Mouse (Mus musculus): Measurements from ENCODE around the gene Ptov1. TPM values are rescaled to one million over a fixed set of nuclear protein-coding genes. Genes with fewer than 3 reads are reported as not detected.

Gene Ptov1
- total and polyA plus RNA-seq, 3 experiments: 33.2 to 145 (median 75.4) TPM

DNA sequence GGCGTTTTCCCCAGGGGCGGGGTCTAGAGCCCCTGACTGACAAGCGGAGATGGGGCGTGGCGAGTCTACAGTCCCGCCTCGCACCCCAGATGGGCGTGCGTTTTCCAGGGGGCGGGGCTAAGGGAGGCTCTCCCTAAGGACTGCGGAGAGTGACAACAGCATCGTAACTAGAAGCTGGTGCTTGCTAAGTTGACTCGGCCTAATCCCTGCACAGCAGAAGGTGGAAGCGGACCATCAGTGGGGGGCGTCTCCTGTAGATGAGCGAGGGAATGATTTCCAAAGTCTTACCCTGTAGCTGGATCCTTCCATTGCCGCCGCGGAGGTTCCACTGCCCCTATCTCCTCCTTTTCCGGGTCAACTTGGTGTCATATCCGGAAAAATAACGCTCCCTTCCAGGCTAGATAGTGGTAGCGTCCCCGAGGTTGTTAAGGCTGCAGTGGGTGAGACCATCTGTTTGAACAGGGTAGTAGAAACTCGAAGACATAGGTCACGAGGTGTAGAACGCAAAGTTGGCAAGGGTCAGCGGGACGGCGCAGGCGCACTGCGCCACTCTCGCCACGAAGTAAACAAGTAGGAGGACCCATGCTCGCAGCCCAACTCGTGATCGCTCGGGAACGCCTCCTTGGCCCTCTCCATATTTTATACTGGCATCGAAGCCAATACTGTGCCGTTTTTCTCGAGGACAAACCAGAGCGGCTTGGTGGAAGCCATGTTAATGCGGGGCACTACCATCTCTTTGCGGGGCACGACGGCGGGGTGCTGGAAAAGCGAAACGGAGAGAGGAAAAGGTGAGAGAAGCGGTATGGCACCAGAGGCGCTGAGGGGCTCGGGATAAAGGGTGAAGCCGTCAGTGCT lies 20.8 kb downstream of the Ptov1 start, which contains the start of the genes Akt1s1 and Tbc1d17:
TSS of gene Akt1s1 (plus strand) at position 431 of the 855 bp plus-strand sequence.
TSS of gene Tbc1d17 (minus strand) at position 519 of the 855 bp plus-strand sequence.
- no peak for TF ChIP-seq GATA1 (IDR thresholded peaks at IDR 0.05; ENCODE audit: borderline replicate concordance, low read length)
- TF ChIP-seq POLR2AphosphoS5 (IDR thresholded peaks at IDR 0.05; ENCODE audit: insufficient replicate concordance, low read depth, low read length): 0 out of 2 replicates have a peak, but pooled peaks have one; percentile 17
- TF ChIP-seq CTCF (IDR thresholded peaks at IDR 0.05; ENCODE audit: low read depth, low read length): no peak
- no peak for TF ChIP-seq GATA2 (IDR thresholded peaks at IDR 0.05; ENCODE audit: borderline replicate concordance, low read depth, low read length)
- TF ChIP-seq TAL1 (conservative IDR thresholded peaks at IDR 0.05; ENCODE audit: low read depth, low read length): no peak
- Histone ChIP-seq H3K9me3 (replicated peaks) (peaks cover 2% of the 10 kb centered on the region), H3K36me3 (replicated peaks) (peaks cover 77% of the 10 kb centered on the region), H3K4me1 (ENCODE audit: insufficient read depth, low read depth, low read length) (peaks cover 60% of the 10 kb centered on the region), H3K4me3 (ENCODE audit: low read depth, low read length) (peak within 1 kb of the TSS; percentile 95), H3K27me3 (ENCODE audit: insufficient read depth, low read length) (no peaks in the 10 kb centered on the region)
- DNase-seq (ENCODE audit: low spot score) (peak; percentile 70), ATAC-seq (ENCODE audit: extremely low read depth, insufficient number of reproducible peaks, low FRiP score, poor library complexity, severe bottlenecking) (peak; percentile 75)

DNA sequence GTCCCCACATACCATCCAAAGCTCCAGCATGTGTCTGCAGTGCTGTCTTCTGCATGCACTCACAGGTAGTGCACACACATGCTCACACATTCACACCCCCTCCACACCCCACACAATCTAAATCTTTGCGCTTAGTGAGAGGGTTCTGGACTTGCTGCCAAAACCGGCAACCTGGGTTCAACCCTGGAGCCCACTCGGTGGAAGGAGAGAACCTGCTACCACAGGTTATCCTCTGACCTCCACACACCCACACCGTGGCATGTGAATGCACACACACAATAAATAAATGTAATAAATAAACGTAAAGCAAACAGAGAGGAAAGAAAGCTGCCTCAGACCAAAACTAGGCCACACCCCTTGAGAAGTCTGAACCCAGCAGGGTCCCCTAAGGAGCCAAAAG lies 21.8 kb downstream of the Ptov1 start:
- TF ChIP-seq TAL1 (conservative IDR thresholded peaks at IDR 0.05; ENCODE audit: low read depth, low read length): no peak
- no peak for TF ChIP-seq GATA1 (IDR thresholded peaks at IDR 0.05; ENCODE audit: borderline replicate concordance, low read length)
- no peak for TF ChIP-seq POLR2AphosphoS5 (IDR thresholded peaks at IDR 0.05; ENCODE audit: insufficient replicate concordance, low read depth, low read length)
- no peak for TF ChIP-seq GATA2 (IDR thresholded peaks at IDR 0.05; ENCODE audit: borderline replicate concordance, low read depth, low read length)
- TF ChIP-seq CTCF (IDR thresholded peaks at IDR 0.05; ENCODE audit: low read depth, low read length): no peak
- DNase-seq (ENCODE audit: low spot score) (no peak), ATAC-seq (ENCODE audit: extremely low read depth, insufficient number of reproducible peaks, low FRiP score, poor library complexity, severe bottlenecking) (no peak)
- Histone ChIP-seq H3K36me3 (replicated peaks) (peaks cover 77% of the 10 kb centered on the region), H3K4me1 (ENCODE audit: insufficient read depth, low read depth, low read length) (peaks cover 55% of the 10 kb centered on the region), H3K9me3 (replicated peaks) (no peaks in the 10 kb centered on the region), H3K4me3 (ENCODE audit: low read depth, low read length) (peak overlapping the region; percentile 95), H3K27me3 (ENCODE audit: insufficient read depth, low read length) (no peaks in the 10 kb centered on the region)

DNA sequence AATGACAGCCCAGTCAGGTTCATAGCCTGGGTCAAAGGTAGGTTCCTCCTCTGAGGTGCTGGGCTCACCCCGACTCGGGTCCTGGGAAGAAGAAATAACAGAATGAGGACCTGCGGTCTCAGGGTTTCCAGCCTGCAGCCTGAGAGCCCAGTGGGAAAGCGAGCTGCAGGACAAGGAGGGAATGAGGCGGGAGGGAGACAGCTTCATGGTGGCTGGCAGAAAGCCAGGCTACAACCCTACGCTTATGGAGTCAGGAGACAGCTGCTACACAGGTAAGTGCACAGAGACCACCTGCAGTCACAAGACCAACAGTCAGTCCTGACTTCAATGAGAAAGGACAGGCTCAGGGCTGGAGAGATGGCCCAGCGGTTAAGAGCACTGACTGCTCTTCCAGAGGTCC lies 22.8 kb downstream of the Ptov1 start:
- DNase-seq (ENCODE audit: low spot score) (no peak), ATAC-seq (ENCODE audit: extremely low read depth, insufficient number of reproducible peaks, low FRiP score, poor library complexity, severe bottlenecking) (no peak)
- peaks cover 48% of the 10 kb centered on the region for H3K4me1 ChIP-seq (ENCODE audit: insufficient read depth, low read depth, low read length)
- H3K36me3 ChIP-seq (replicated peaks): peaks cover 77% of the 10 kb centered on the region
- TF ChIP-seq GATA2 (IDR thresholded peaks at IDR 0.05; ENCODE audit: borderline replicate concordance, low read depth, low read length): no peak
- TF ChIP-seq POLR2AphosphoS5 (IDR thresholded peaks at IDR 0.05; ENCODE audit: insufficient replicate concordance, low read depth, low read length): no peak
- TF ChIP-seq CTCF (IDR thresholded peaks at IDR 0.05; ENCODE audit: low read depth, low read length): no peak
- no peak for TF ChIP-seq TAL1 (conservative IDR thresholded peaks at IDR 0.05; ENCODE audit: low read depth, low read length)
- TF ChIP-seq GATA1 (IDR thresholded peaks at IDR 0.05; ENCODE audit: borderline replicate concordance, low read length): no peak
- H3K27me3 ChIP-seq (ENCODE audit: insufficient read depth, low read length): no peaks in the 10 kb centered on the region
- no peaks in the 10 kb centered on the region for H3K9me3 ChIP-seq (replicated peaks)
- H3K4me3 ChIP-seq (ENCODE audit: low read depth, low read length): no peak overlapping the region

DNA sequence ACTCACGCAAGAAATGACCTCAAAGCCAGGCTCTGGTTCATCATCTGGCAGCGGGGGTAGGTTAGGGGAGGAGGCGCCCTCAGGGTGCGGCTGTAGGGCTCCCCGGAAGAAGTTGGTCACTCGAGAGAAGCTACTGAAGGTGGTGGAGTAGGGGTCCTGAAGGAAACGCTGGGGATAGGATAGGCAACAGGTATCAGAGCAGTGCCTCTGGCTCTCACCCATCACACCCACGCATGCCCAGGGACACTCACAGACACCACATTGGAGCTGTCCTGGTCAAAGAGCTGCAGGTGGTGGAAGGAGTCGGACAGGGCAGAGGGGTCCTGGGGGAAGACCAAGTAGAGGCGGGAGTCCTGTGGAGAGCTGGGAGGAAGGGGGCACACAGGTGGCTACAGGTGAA lies 24.6 kb downstream of the Ptov1 start:
- peaks cover 39% of the 10 kb centered on the region for H3K4me1 ChIP-seq (ENCODE audit: insufficient read depth, low read depth, low read length)
- no peak for TF ChIP-seq CTCF (IDR thresholded peaks at IDR 0.05; ENCODE audit: low read depth, low read length)
- no peak for TF ChIP-seq TAL1 (conservative IDR thresholded peaks at IDR 0.05; ENCODE audit: low read depth, low read length)
- TF ChIP-seq POLR2AphosphoS5 (IDR thresholded peaks at IDR 0.05; ENCODE audit: insufficient replicate concordance, low read depth, low read length): no peak
- TF ChIP-seq GATA1 (IDR thresholded peaks at IDR 0.05; ENCODE audit: borderline replicate concordance, low read length): no peak
- TF ChIP-seq GATA2 (IDR thresholded peaks at IDR 0.05; ENCODE audit: borderline replicate concordance, low read depth, low read length): no peak
- peaks cover 81% of the 10 kb centered on the region for H3K36me3 ChIP-seq (replicated peaks)
- H3K9me3 ChIP-seq (replicated peaks): peaks cover 6% of the 10 kb centered on the region
- DNase-seq (ENCODE audit: low spot score) (no peak), ATAC-seq (ENCODE audit: extremely low read depth, insufficient number of reproducible peaks, low FRiP score, poor library complexity, severe bottlenecking) (no peak)
- H3K27me3 ChIP-seq (ENCODE audit: insufficient read depth, low read length): no peaks in the 10 kb centered on the region
- no peak overlapping the region for H3K4me3 ChIP-seq (ENCODE audit: low read depth, low read length)

DNA sequence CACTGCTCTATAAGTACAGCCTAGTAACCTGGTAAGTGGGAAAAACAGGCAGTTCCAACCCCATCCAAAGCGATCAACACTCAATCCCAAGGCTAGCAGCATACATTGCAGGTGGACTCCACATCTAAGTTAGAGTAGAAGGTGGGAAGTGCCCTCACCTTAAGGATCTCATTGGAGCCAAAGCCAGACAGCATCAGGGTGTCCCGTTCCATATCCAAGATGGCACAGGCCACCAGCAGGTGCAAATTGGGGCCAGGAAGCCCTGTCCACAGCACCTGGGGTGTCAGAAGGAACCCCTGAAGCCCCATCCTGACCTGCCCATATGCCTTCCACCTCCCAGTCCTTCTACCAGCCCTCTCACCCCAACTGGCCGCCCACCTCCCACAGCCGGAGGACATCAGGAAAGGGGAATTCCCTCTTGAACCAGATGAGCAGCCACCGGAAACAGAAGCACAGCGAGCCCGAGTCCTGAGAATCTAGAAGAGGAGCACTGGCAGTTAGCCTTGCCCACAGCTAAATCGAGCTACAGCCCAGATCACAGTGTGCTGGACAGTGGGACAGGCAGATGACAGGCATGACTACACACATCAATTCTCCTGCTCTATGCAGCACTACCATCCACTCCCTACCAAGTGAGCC lies 27.6 kb downstream of the Ptov1 start:
- Histone ChIP-seq H3K9me3 (replicated peaks) (peaks cover 14% of the 10 kb centered on the region), H3K4me1 (ENCODE audit: insufficient read depth, low read depth, low read length) (peaks cover 31% of the 10 kb centered on the region), H3K27me3 (ENCODE audit: insufficient read depth, low read length) (no peaks in the 10 kb centered on the region), H3K4me3 (ENCODE audit: low read depth, low read length) (no peak overlapping the region), H3K36me3 (replicated peaks) (peaks cover 100% of the 10 kb centered on the region)
- DNase-seq (ENCODE audit: low spot score) (no peak), ATAC-seq (ENCODE audit: extremely low read depth, insufficient number of reproducible peaks, low FRiP score, poor library complexity, severe bottlenecking) (no peak)
- no peak for TF ChIP-seq GATA1 (IDR thresholded peaks at IDR 0.05; ENCODE audit: borderline replicate concordance, low read length)
- no peak for TF ChIP-seq GATA2 (IDR thresholded peaks at IDR 0.05; ENCODE audit: borderline replicate concordance, low read depth, low read length)
- TF ChIP-seq TAL1 (conservative IDR thresholded peaks at IDR 0.05; ENCODE audit: low read depth, low read length): no peak
- no peak; the same call in 1 of the 2 replicates for TF ChIP-seq POLR2AphosphoS5 (IDR thresholded peaks at IDR 0.05; ENCODE audit: insufficient replicate concordance, low read depth, low read length)
- no peak for TF ChIP-seq CTCF (IDR thresholded peaks at IDR 0.05; ENCODE audit: low read depth, low read length)

DNA sequence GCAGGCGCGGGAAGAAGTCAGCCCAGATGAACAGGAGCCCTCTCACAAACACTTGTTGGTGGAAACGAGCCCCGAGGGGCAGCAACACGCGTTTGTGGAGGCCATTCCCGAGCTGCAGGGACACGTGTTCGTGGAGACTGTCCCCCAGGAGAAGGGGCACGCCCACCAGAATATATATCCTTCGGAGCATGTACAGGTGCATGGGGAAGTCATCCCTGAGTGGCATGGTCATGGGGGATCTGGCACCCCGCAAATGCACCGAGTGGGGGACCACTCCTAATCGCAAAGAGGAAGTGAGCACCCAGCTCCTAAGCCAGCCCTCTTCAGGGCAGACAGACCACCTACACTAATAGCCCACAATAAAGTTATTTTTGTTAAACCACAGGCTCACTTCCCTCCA lies 29.2 kb downstream of the Ptov1 start:
- no peak for TF ChIP-seq GATA1 (IDR thresholded peaks at IDR 0.05; ENCODE audit: borderline replicate concordance, low read length)
- TF ChIP-seq GATA2 (IDR thresholded peaks at IDR 0.05; ENCODE audit: borderline replicate concordance, low read depth, low read length): no peak
- no peak for TF ChIP-seq POLR2AphosphoS5 (IDR thresholded peaks at IDR 0.05; ENCODE audit: insufficient replicate concordance, low read depth, low read length)
- TF ChIP-seq TAL1 (conservative IDR thresholded peaks at IDR 0.05; ENCODE audit: low read depth, low read length): no peak
- Histone ChIP-seq H3K4me1 (ENCODE audit: insufficient read depth, low read depth, low read length) (peaks cover 37% of the 10 kb centered on the region), H3K36me3 (replicated peaks) (peaks cover 100% of the 10 kb centered on the region), H3K27me3 (ENCODE audit: insufficient read depth, low read length) (no peaks in the 10 kb centered on the region), H3K9me3 (replicated peaks) (peaks cover 14% of the 10 kb centered on the region), H3K4me3 (ENCODE audit: low read depth, low read length) (no peak overlapping the region)
- DNase-seq (ENCODE audit: low spot score) (no peak), ATAC-seq (ENCODE audit: extremely low read depth, insufficient number of reproducible peaks, low FRiP score, poor library complexity, severe bottlenecking) (no peak)
